Mouse (Mus musculus): ENCODE measurements around the gene Ocln.

- no peak for TF ChIP-seq CTCF (IDR thresholded peaks at IDR 0.05)
- no peak for TF ChIP-seq EP300 (IDR thresholded peaks at IDR 0.05)
Observed at GRCm38 (mm10) chr13:100553042-100553437, 522 bp upstream of the Ocln start.

All from lung, postnatal 0 days (tissue).